Mouse (Mus musculus) natural killer cell, adult 2 months (primary cell): Measurements from ENCODE around the gene Aqp9.
A peak's percentile ranks its signal among the peaks of the same experiment; 100 is the strongest.

Source experiments
- DNase-seq, 2 experiments: peaks; one replicate each; pipeline ENCODE4 v3.0.0; 2022; ENCODE audit warnings: low spot score in 2 of 2

The Aqp9 gene

GRCm38 (mm10) chr9:71168511-71168910 lies at the start of gene Aqp9:
Gene Aqp9 (minus strand): TSS chr9:71168682.
- DNase-seq = no peak

- no peak for DNase-seq
These were observed 49.3 kb upstream of the Aqp9 start for GRCm38 (mm10) chr9:71217793-71218095.

GRCm38 (mm10) chr9:71216996-71217792 lies 48.7 kb upstream of the Aqp9 start:
- no peak for DNase-seq

- DNase-seq = peak in 1 of 2 experiments; percentile 30
These were observed 47.8 kb upstream of the Aqp9 start for GRCm38 (mm10) chr9:71216036-71216995.

GRCm38 (mm10) chr9:71215248-71216035 lies 47.0 kb upstream of the Aqp9 start, which contains the start of gene Aldh1a2:
Gene Aldh1a2 (plus strand): TSS chr9:71215789.
- peak; percentile 14 to 42 for DNase-seq

GRCm38 (mm10) chr9:71213636-71214035 lies 45.2 kb upstream of the Aqp9 start:
- peak in 1 of 2 experiments; percentile 22 for DNase-seq

GRCm38 (mm10) chr9:71210870-71211269 lies 42.4 kb upstream of the Aqp9 start:
- no peak for DNase-seq

GRCm38 (mm10) chr9:71209299-71209698 lies 40.8 kb upstream of the Aqp9 start:
- DNase-seq = no peak

- no peak for DNase-seq
These were observed 33.8 kb upstream of the Aqp9 start for GRCm38 (mm10) chr9:71202265-71202664.

GRCm38 (mm10) chr9:71198826-71199225 lies 30.3 kb upstream of the Aqp9 start:
- DNase-seq = no peak

- DNase-seq = peak; percentile 31 to 61
These were observed 20.3 kb upstream of the Aqp9 start for GRCm38 (mm10) chr9:71188647-71189415.

- no peak for DNase-seq
These were observed 18.9 kb upstream of the Aqp9 start for GRCm38 (mm10) chr9:71187396-71187795.

GRCm38 (mm10) chr9:71185823-71186222 lies 17.3 kb upstream of the Aqp9 start:
- DNase-seq = no peak

GRCm38 (mm10) chr9:71185285-71185684 lies 16.8 kb upstream of the Aqp9 start:
- no peak for DNase-seq

- no peak for DNase-seq
These were observed 11.7 kb upstream of the Aqp9 start for GRCm38 (mm10) chr9:71179964-71180700.

GRCm38 (mm10) chr9:71179276-71179896 lies 10.9 kb upstream of the Aqp9 start:
- DNase-seq = no peak

- DNase-seq = no peak
These were observed 7.2 kb upstream of the Aqp9 start for GRCm38 (mm10) chr9:71175686-71176085.

- no peak for DNase-seq
These were observed 6.0 kb upstream of the Aqp9 start for GRCm38 (mm10) chr9:71174316-71174975.

- no peak for DNase-seq
These were observed 5.1 kb upstream of the Aqp9 start for GRCm38 (mm10) chr9:71173533-71173932.
